Mouse (Mus musculus): ENCODE data around the gene Gigyf2. TPM values are rescaled to one million over a fixed set of nuclear protein-coding genes. Genes with fewer than 3 reads are reported as not detected.
"Not testable (repeated sequence)": the region's sequence is repeated elsewhere in the genome, so short reads cannot be mapped to it uniquely, and the experiment has no call there.

The Gigyf2 gene
- total RNA-seq, 2 experiments from 2014 or later = 73.9 to 84.0 TPM

DNA sequence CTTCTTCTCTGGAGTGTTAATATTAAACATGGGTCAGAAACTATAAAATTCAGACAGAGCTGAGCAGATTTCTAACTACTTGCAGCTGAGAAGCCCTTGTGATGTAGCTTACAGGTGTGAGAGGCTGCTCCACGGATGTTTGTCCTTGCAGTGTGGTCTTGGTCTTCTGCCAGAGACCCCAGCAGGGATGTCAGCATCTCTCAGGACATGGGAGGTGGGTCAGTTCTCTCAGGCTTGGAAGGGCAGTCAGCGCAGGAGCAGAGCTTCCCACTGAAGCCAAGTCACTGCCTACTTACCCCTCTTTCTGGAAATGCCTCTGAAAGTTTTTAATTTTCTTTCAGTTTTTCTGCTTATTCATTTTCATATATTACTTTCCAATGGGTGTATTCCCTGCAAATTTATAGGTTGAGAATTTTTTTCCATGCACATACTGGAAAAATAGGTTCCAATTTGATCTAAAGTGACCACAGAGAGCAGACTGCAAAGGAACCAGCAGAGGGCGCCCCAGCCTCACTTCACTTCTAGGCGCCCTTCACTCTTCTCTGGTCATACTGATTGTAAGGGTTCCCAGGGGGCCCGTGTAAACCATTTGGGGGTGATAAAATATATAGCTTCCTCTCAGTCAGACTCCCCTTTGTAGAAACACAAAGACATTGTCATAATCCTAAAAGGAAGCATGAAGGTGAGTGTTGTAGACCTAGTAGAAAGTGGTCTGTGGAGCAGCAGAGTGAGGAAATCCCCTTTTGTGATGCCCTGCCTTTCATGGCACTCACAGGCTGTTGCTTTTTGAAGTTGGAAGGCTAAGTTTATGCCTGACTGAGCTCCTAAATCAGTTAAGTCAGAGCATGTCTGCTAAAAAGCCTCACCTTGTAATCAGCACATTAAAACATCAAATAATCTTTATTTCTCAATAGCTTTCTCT is 120.6 kb downstream of the Gigyf2 start:
- no peak for DNase-seq (ENCODE audit: low spot score in 2 of 2)

DNA sequence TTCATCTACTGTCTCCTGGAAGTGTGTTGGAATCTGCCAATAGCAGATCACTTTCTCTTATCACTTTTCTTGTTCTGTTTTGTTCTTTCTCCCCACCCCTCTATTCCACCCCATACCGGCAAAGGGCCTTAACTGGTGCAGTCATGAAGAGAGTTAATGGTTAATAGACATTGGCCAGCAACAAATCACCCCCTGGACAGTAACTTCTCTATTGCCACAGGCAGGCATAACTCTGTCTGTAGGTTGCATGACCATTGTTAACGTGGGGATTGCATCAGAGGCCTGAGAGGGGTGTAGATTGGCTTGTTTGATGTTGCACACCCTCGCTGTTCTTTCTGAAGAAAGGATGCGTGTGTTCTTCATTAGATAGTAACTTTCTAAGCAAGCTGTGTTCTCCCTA is 122.6 kb downstream of the Gigyf2 start:
- DNase-seq (ENCODE audit: low spot score in 2 of 2) = no peak

DNA sequence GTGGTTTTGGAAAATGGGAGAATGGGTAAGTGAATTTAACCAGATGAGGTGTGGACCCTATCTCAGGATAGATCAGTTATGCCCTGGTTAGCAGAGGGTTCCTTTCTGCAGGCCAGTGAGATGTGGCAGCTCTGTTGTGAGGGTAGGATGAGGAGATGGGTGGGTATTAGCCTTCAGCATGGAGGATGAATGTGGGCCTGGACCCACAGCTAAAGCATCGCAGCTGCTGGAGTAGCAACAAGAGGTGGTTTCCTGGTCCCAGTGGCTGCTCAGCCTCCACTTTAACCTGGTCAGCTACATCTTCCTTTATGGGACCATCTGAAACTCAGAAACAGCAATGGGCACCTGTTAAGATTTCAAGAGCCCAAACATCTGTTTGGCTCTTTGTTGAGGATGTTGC is 129.6 kb downstream of the Gigyf2 start:
- no peak for DNase-seq (ENCODE audit: low spot score in 2 of 2)

GRCm38 (mm10) chr1:87458045-87458444 is 131.2 kb downstream of the Gigyf2 start:
- DNase-seq (ENCODE audit: low spot score in 2 of 2) = no peak

GRCm38 (mm10) chr1:87459856-87460255 is 133.1 kb downstream of the Gigyf2 start:
- not testable (repeated sequence) for DNase-seq (ENCODE audit: low spot score in 2 of 2)

DNA sequence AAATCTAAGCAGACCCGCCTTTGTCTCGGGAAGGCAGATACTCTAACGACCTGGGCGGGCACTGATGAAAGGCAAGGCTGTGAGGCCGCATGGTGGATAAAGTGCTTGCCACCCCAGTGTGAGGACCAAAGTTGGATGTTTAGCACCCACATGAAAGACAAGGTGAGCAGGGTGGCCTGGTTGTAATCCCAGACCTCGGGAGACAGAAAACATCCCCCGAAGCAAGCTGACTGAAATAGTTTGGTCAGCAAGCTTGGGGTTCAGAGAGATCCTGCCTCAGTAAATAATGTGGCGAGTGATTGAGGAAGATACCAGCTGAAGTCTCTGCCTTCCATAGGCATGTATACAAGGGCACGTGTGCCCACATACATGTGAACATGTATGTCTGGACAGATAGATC is 140.7 kb downstream of the Gigyf2 start:
- no peak for DNase-seq (ENCODE audit: low spot score in 2 of 2)

DNA sequence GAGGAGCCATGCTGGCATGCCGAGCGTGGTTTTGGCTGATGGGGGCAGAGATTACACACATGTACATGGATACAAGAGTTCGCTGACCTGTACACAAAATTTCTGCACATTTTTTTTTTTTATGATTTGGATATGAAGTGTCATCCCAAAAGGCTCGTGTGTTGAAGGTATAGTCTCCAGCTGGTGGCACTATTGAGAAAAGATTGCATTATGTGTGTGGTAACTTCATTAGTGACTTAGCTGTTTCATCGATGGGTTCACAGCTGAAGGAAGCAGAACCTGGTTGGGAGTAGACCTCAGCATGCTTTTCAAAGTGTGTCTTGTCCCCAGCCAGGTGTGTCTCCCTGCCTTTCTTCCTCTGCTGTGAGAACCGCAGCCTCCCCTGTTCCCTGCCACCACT is 141.5 kb downstream of the Gigyf2 start:
- DNase-seq (ENCODE audit: low spot score in 2 of 2) = no peak

DNA sequence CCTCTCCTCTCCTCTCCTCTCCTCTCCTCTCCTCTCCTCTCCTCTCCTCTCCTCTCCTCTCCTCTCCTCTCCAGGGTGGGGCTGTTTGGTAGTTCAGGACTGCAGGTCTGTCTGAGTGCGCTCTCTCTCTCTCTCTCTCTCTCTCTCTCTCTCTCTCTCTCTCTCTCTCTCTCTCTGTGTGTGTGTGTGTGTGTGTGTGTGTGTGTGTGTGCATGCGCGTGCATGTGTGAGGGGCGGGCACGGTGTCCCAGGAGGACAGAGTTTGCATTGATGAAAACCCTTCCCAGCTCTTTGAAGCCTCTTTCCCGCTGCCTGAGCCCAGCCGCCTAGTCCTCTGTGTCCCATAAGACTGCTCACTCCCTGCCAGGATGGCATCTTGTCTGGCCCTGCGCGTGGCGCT is 143.2 kb downstream of the Gigyf2 start, which contains the start of gene Snorc:
Gene Snorc (plus strand): TSS at position 301 of the 400 bp plus-strand sequence.
- DNase-seq (ENCODE audit: low spot score in 2 of 2) = not testable (repeated sequence)

- DNase-seq (ENCODE audit: low spot score in 2 of 2) = no peak
These were observed 145.1 kb downstream of the Gigyf2 start for GRCm38 (mm10) chr1:87471914-87472313.

DNA sequence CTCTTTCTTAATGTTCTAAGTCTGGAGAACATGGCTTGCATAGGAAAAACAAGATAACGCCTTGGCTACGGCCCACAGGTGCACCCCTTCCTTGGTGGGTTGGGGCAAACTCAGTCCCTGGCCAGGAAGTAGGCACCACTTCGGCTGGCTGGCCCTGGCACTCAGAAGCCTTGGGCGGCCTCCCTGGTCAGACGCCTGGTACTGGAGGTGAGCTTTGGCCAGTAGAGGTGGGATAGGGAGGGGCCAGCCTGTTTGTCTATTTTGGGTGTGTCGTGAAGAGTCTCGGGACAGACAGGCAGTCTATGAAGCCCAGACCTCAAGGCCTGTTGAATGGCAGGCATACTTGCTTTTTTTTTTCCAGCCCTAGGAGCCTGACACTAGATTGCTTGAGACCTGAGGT is 145.8 kb downstream of the Gigyf2 start:
- no peak for DNase-seq (ENCODE audit: low spot score in 2 of 2)

- no peak for DNase-seq (ENCODE audit: low spot score in 2 of 2)
These were observed 148.5 kb downstream of the Gigyf2 start for GRCm38 (mm10) chr1:87475076-87475895.

GRCm38 (mm10) chr1:87482546-87482945 is 155.7 kb downstream of the Gigyf2 start:
- DNase-seq (ENCODE audit: low spot score in 2 of 2) = no peak

- no peak for DNase-seq (ENCODE audit: low spot score in 2 of 2)
These were observed 159.6 kb downstream of the Gigyf2 start for GRCm38 (mm10) chr1:87486386-87486785.

GRCm38 (mm10) chr1:87492285-87492684 is 165.5 kb downstream of the Gigyf2 start:
- DNase-seq (ENCODE audit: low spot score in 2 of 2) = no peak

DNA sequence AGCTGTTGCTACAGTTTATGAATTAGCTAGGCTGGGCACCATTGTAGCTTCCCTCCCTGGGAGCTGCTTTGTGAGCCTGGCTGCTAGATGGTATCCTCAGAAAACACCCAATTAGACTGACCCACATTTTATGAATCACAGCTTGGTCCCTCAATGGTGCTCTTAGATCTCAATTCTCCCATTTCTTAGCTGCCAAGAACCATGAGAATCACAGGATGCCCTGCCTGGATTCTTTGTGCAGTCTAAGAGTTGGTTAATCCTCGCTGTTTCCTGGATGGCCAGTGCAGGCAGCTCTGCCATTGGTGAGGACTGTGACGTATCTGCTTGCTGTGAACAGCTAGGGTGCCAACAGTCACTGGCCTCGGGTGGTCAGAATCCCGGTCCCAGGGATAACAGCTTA is 166.7 kb downstream of the Gigyf2 start:
- DNase-seq (ENCODE audit: low spot score in 2 of 2) = no peak

Other genes with a start within 250 kb of the Gigyf2 start
- not detected for gene Alppl2, start 237.1 kb upstream of the Gigyf2 start, total RNA-seq (2021)
- not detected for gene Alpi, start 225.4 kb upstream of the Gigyf2 start, total RNA-seq (2021)
- gene Akp3, start 202.0 kb upstream of the Gigyf2 start, total RNA-seq (2021) = not detected
- 10 to 100 TPM in 1 of 2 experiments, 1 to 10 TPM in 1; 6.9 to 15.1 TPM for gene Ecel1, start 170.5 kb upstream of the Gigyf2 start, total RNA-seq (2021)
- not detected for gene Prss56, start 143.7 kb upstream of the Gigyf2 start, total RNA-seq (2021)
- gene Chrnd, start 136.4 kb upstream of the Gigyf2 start, total RNA-seq (2021) = under 1 TPM; 0.20 to 0.54 TPM
- under 1 TPM in 1 of 2 experiments, not detected in 1; 0.34 TPM for gene Chrng, start 122.3 kb upstream of the Gigyf2 start, total RNA-seq (2021)
- 100 to 1,000 TPM; 107 to 109 TPM for gene Eif4e2, start 113.1 kb upstream of the Gigyf2 start, total RNA-seq (2021)
- 100 to 1,000 TPM; 201 to 207 TPM for gene Efhd1, start 62.6 kb upstream of the Gigyf2 start, total RNA-seq (2021)
- gene Kcnj13, start 67.7 kb downstream of the Gigyf2 start, total RNA-seq (2021) = not detected
- gene Snorc, start 143.3 kb downstream of the Gigyf2 start, total RNA-seq (2021) = not detected
- under 1 TPM; 0.22 to 0.23 TPM for gene Neu2, start 182.9 kb downstream of the Gigyf2 start, total RNA-seq (2021)
- 1 to 10 TPM; 2.0 to 2.2 TPM for gene Ngef, start 246.9 kb downstream of the Gigyf2 start, total RNA-seq (2021)